Mouse (Mus musculus) kidney, adult 18-20 months (tissue): ENCODE results near the gene Olfr1326-ps1.

Source experiments
- DNase-seq: peaks from one replicate; pipeline ENCODE4 v3.0.0; 2021

Gene Olfr1326-ps1

GRCm38 (mm10) chrX:74574788-74575187, at the start of gene Olfr1326-ps1:
Olfr1326-ps1 (minus strand) TSS chrX:74574888.
- no peak for DNase-seq

- DNase-seq = no peak
These were observed 17.7 kb upstream of the Olfr1326-ps1 start, which contains the start of gene Olfr1325 for GRCm38 (mm10) chrX:74592379-74592778. Olfr1325 (plus strand) TSS chrX:74592679.
